Mouse (Mus musculus): ENCODE data around the gene Slc35a1. TPM values are rescaled to one million over a fixed set of nuclear protein-coding genes. Genes with fewer than 3 reads are reported as not detected.

Slc35a1 gene
- total and polyA plus RNA-seq, 2 experiments, result 10.6 to 26.6 TPM

DNA sequence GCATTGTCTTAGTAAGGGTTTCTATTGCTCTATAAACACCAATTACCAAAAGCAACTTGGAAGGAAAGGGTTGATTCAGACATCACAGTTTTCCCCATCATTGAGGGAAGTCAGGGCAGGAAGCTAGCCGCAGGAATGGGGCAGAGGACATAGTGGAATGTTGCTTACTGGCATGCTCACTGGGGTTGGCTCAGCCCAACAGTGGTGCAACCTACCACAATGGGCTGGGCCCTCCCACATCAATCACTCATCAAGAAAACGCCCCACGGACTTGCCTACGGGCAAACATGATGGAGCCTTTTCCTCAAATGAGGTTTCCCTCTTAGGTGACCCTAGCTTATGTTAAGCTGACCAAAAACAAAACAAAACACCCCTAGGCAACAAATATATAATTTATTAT, 35.9 kb upstream of the Slc35a1 start:
- no peak overlapping the region for H3K9ac ChIP-seq (ENCODE audit: low read depth, low read length)
- DNase-seq (ENCODE audit: extremely low read depth, low read depth, low spot score), result no peak
- H3K36me3 ChIP-seq (ENCODE audit: control insufficient read depth, insufficient read depth, low read length), result no peaks in the 10 kb centered on the region
- no peak for TF ChIP-seq CTCF (IDR thresholded peaks at IDR 0.05; ENCODE audit: low read depth, low read length)
- TF ChIP-seq POLR2A (IDR thresholded peaks at IDR 0.05; ENCODE audit: extremely low read depth, insufficient read depth, low read length), result no peak
- H3K27ac ChIP-seq (replicated peaks; ENCODE audit: insufficient read depth, low read depth, low read length), result no peak overlapping the region
- H3K79me2 ChIP-seq (ENCODE audit: control insufficient read depth, insufficient read depth, low read length), result no peaks in the 10 kb centered on the region
- no peak overlapping the region for H3K4me3 ChIP-seq (ENCODE audit: insufficient read depth, low read depth, low read length)
- WGBS, result 71% methylated on average over 4 of the region's 4 CpGs
- H3K4me1 ChIP-seq (ENCODE audit: control insufficient read depth, insufficient read depth, low read length), result no peaks in the 10 kb centered on the region
- 0 out of 2 replicates have a peak, but pooled peaks cover 4% of the 10 kb centered on the region for H3K27me3 ChIP-seq (ENCODE audit: control insufficient read depth, insufficient read depth, low read length)

DNA sequence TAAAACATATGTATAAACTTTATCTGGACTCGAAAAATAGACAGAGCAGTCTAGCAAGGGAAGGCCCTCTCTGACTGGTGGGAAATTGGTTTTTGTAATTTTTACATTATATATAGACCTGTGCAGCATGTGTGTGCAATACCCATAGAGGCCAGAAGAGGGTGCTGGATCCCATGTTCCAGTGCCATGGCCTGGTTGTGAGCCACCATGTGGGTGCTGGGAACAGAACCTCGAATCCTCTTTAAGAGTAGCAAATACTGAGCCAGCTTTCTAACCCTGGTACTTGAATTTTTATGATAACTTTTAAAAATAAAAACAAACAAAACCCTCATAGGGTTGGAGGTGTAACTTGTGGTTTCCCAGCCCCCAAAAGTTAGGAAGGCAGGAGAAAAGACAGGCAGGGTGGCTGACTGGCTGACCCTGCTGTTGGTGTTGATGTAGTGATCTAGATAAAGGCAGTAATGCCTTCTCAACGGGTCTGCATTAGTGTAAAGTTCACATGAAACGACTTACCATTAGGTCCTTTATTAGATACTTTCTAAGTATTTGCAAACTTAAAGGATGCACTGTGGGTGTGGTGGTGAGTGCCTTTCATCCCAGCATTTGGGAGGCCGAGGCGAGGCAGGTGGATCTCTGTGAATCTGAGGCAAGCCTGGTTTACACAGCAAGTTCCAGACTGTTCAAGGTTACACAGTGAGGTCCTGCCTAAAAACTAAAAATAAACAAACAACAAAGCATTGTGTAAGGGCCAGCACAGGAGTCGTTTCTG, 33.1 kb upstream of the Slc35a1 start:
- Histone ChIP-seq H3K27ac (replicated peaks; ENCODE audit: insufficient read depth, low read depth, low read length) (no peak overlapping the region), H3K27me3 (ENCODE audit: control insufficient read depth, insufficient read depth, low read length) (no peaks in the 10 kb centered on the region), H3K4me1 (ENCODE audit: control insufficient read depth, insufficient read depth, low read length) (no peaks in the 10 kb centered on the region), H3K9ac (ENCODE audit: low read depth, low read length) (no peak overlapping the region), H3K36me3 (ENCODE audit: control insufficient read depth, insufficient read depth, low read length) (no peaks in the 10 kb centered on the region), H3K79me2 (ENCODE audit: control insufficient read depth, insufficient read depth, low read length) (no peaks in the 10 kb centered on the region), H3K4me3 (ENCODE audit: insufficient read depth, low read depth, low read length) (no peak overlapping the region)
- TF ChIP-seq CTCF (IDR thresholded peaks at IDR 0.05; ENCODE audit: low read depth, low read length) (no peak), POLR2A (IDR thresholded peaks at IDR 0.05; ENCODE audit: extremely low read depth, insufficient read depth, low read length) (no peak)
- DNase-seq (ENCODE audit: extremely low read depth, low read depth, low spot score), result peak; percentile 10
- WGBS, result 77% methylated on average over 7 of the region's 7 CpGs

DNA sequence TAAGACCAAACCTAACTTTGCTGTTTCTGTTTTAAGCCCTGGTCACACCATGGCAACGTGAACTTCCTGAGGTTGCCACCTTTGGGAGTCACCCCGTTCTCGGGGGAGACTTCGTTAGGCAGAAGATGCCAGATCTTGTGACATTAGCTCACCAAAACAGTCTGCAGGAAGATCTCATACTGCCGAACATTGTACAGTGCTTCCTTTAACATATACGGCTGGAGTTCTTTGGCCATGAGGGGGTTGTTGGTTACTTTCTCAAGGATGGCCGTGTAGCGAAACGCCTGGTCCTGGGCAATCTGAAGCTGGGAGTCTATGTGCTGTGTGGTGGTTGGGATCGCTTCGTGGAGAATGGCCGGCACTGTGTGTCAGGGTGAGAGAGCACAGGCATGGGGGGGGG, 32.2 kb upstream of the Slc35a1 start:
- Histone ChIP-seq H3K27ac (replicated peaks; ENCODE audit: insufficient read depth, low read depth, low read length) (no peak overlapping the region), H3K9ac (ENCODE audit: low read depth, low read length) (no peak overlapping the region), H3K79me2 (ENCODE audit: control insufficient read depth, insufficient read depth, low read length) (no peaks in the 10 kb centered on the region), H3K36me3 (ENCODE audit: control insufficient read depth, insufficient read depth, low read length) (no peaks in the 10 kb centered on the region), H3K4me3 (ENCODE audit: insufficient read depth, low read depth, low read length) (no peak overlapping the region), H3K4me1 (ENCODE audit: control insufficient read depth, insufficient read depth, low read length) (no peaks in the 10 kb centered on the region), H3K27me3 (ENCODE audit: control insufficient read depth, insufficient read depth, low read length) (no peaks in the 10 kb centered on the region)
- TF ChIP-seq CTCF (IDR thresholded peaks at IDR 0.05; ENCODE audit: low read depth, low read length) (no peak), POLR2A (IDR thresholded peaks at IDR 0.05; ENCODE audit: extremely low read depth, insufficient read depth, low read length) (no peak)
- WGBS, result 98% methylated on average over 12 of the region's 12 CpGs
- DNase-seq (ENCODE audit: extremely low read depth, low read depth, low spot score), result no peak

DNA sequence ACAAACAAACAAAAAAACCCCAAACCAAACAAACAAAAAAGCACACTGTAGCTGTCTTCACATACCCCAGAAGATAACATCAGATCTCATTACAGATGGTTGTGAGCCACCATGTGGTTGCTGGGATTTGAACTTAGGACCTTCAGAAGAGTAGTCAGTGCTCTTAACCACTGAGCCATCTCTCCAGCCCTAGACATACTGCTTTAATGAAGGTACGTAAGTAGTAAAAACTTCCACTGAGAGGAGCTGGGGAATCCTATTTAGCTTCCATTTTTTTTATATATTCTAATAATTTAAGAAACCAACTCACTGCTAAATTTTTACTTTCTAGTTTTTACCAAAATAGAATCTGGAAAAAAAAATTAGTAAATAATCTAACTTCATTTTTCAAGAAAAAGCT, 27.8 kb upstream of the Slc35a1 start:
- WGBS, result 93% methylated on average over 1 of the region's 1 CpGs
- no peaks in the 10 kb centered on the region for H3K79me2 ChIP-seq (ENCODE audit: control insufficient read depth, insufficient read depth, low read length)
- DNase-seq (ENCODE audit: extremely low read depth, low read depth, low spot score), result no peak
- H3K9ac ChIP-seq (ENCODE audit: low read depth, low read length), result no peak overlapping the region
- no peaks in the 10 kb centered on the region for H3K27me3 ChIP-seq (ENCODE audit: control insufficient read depth, insufficient read depth, low read length)
- no peak overlapping the region for H3K4me3 ChIP-seq (ENCODE audit: insufficient read depth, low read depth, low read length)
- no peaks in the 10 kb centered on the region for H3K4me1 ChIP-seq (ENCODE audit: control insufficient read depth, insufficient read depth, low read length)
- H3K36me3 ChIP-seq (ENCODE audit: control insufficient read depth, insufficient read depth, low read length), result no peaks in the 10 kb centered on the region
- TF ChIP-seq CTCF (IDR thresholded peaks at IDR 0.05; ENCODE audit: low read depth, low read length) (no peak), POLR2A (IDR thresholded peaks at IDR 0.05; ENCODE audit: extremely low read depth, insufficient read depth, low read length) (no peak)
- H3K27ac ChIP-seq (replicated peaks; ENCODE audit: insufficient read depth, low read depth, low read length), result no peak overlapping the region

DNA sequence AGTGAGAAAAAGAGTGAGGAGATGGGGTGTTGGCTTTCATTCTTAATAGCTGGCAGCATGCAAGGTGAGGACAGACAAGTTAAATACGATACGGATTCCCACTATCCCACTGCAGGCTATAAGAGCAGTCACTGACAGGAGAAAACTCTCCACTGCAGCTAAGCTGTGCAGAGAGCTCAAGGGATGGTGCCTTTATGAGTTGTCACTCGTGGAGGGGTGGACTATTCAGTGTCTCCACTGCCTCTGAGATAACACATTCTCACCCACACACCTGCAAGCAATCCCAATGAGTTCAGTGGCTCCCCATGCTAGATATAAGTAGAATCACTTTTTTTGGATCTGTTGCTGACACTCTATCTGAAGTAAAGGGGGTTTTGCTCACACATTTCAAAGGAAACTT, 20.9 kb upstream of the Slc35a1 start:
- H3K9ac ChIP-seq (ENCODE audit: low read depth, low read length), result no peak overlapping the region
- TF ChIP-seq CTCF (IDR thresholded peaks at IDR 0.05; ENCODE audit: low read depth, low read length), result no peak
- TF ChIP-seq POLR2A (IDR thresholded peaks at IDR 0.05; ENCODE audit: extremely low read depth, insufficient read depth, low read length), result no peak
- H3K27me3 ChIP-seq (ENCODE audit: control insufficient read depth, insufficient read depth, low read length), result no peaks in the 10 kb centered on the region
- H3K27ac ChIP-seq (replicated peaks; ENCODE audit: insufficient read depth, low read depth, low read length), result no peak overlapping the region
- DNase-seq (ENCODE audit: extremely low read depth, low read depth, low spot score), result no peak
- H3K4me3 ChIP-seq (ENCODE audit: insufficient read depth, low read depth, low read length), result no peak overlapping the region
- WGBS, result 84% methylated on average over 3 of the region's 3 CpGs
- no peaks in the 10 kb centered on the region for H3K36me3 ChIP-seq (ENCODE audit: control insufficient read depth, insufficient read depth, low read length)
- no peaks in the 10 kb centered on the region for H3K79me2 ChIP-seq (ENCODE audit: control insufficient read depth, insufficient read depth, low read length)
- H3K4me1 ChIP-seq (ENCODE audit: control insufficient read depth, insufficient read depth, low read length), result no peaks in the 10 kb centered on the region

DNA sequence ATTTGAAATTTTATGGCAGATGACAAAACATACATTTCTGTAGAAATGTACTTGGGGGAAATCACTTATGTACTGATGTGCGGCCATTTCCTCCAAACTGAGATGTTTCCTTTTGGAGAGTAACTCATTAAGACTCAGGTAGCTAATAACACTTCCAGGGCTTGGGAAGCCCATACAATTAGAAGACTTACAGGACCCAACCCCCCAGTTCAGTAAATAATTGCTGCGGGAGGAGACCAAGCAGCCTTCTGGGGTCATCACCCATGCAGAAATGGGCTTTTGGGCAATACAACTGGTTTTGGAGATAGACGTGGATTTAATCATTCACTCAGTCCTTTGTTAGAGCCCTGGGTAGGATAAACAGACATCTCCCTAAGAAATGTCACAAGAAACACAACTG, 20.0 kb upstream of the Slc35a1 start:
- no peak for TF ChIP-seq POLR2A (IDR thresholded peaks at IDR 0.05; ENCODE audit: extremely low read depth, insufficient read depth, low read length)
- no peak for TF ChIP-seq CTCF (IDR thresholded peaks at IDR 0.05; ENCODE audit: low read depth, low read length)

More for the DNA sequence above, 20.0 kb upstream of the Slc35a1 start:
- Histone ChIP-seq H3K27ac (replicated peaks; ENCODE audit: insufficient read depth, low read depth, low read length) (no peak overlapping the region), H3K79me2 (ENCODE audit: control insufficient read depth, insufficient read depth, low read length) (no peaks in the 10 kb centered on the region), H3K4me3 (ENCODE audit: insufficient read depth, low read depth, low read length) (no peak overlapping the region), H3K9ac (ENCODE audit: low read depth, low read length) (no peak overlapping the region), H3K4me1 (ENCODE audit: control insufficient read depth, insufficient read depth, low read length) (no peaks in the 10 kb centered on the region), H3K27me3 (ENCODE audit: control insufficient read depth, insufficient read depth, low read length) (no peaks in the 10 kb centered on the region), H3K36me3 (ENCODE audit: control insufficient read depth, insufficient read depth, low read length) (no peaks in the 10 kb centered on the region)
- WGBS, result 59% methylated on average over 3 of the region's 3 CpGs
- DNase-seq (ENCODE audit: extremely low read depth, low read depth, low spot score), result no peak

Measured in liver, adult 2 months (tissue).